Mouse (Mus musculus): Measurements from ENCODE around the gene Scfd2. TPM values are rescaled to one million over a fixed set of nuclear protein-coding genes. Genes with fewer than 3 reads are reported as not detected.

The Scfd2 gene
- 0.18 and 0.37 TPM in 2 replicates for polyA plus RNA-seq (2012)

DNA sequence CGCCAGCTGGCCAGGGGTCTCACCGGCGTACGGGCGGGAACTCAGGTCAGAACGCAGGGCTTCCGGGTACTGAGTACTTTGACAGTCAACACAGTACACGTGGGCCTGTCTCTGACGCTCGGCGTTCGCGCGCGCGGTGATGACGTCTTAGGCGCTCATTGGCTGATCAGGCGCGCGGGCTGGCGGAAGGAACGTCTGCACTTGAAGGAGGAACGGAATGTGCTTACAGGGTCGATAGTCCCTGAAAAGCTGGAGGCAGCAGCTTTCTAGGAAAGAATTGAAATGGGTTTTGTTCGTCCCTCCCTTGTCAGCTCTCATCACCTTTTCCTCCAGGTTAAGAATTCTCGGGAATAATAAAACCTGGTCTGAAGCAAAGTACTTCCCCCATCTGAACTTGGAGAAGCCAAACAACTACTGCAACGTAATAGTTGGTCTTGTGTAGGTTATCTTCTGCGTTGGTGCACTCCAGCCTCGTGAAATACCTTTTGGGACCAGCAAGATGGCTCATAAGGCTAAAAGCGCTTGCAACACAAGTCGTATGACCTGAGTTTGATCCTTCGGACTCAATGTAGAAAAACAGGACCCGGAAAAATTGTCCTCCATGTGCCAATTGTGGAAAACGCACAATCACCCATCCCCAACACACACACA is at the start of gene Scfd2:
Scfd2 (minus strand) TSS at position 130 of the 651 bp plus-strand sequence.
- peaks cover 62% of the 10 kb centered on the region for H3K4me1 ChIP-seq (ENCODE audit: control insufficient read depth)
- no peaks in the 10 kb centered on the region for H3K27me3 ChIP-seq (ENCODE audit: control insufficient read depth)
- H3K9me3 ChIP-seq (ENCODE audit: control insufficient read depth, low read length): no peaks in the 10 kb centered on the region
- no peak for TF ChIP-seq GATA1 (IDR thresholded peaks at IDR 0.05; ENCODE audit: low read length)
- TF ChIP-seq TAL1 (IDR thresholded peaks at IDR 0.05; ENCODE audit: low read length): no peak
- H3K36me3 ChIP-seq (ENCODE audit: control insufficient read depth): no peaks in the 10 kb centered on the region
- peak within 1 kb of the TSS; percentile 86 for H3K4me3 ChIP-seq (replicated peaks)

DNA sequence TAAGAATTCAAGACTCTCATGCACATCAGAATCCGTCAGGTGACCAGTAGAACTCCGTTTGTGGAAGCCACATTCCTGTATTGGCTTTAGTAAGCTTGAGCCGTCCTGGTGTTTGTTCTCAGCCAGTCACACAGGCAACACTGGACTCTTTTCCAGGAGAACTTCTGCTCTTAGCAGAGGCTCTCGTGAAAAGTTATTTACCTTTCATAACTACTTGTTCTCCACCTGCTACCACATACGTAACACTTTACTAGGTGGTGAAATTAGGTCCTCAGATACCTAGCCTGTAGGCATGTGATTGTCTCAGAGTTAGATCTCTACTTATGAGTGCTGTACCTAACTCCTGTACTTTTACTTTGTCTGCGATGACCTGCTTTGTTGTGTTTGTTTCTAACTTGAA is 40.2 kb upstream of the Scfd2 start:
- H3K4me3 ChIP-seq (replicated peaks): no peak overlapping the region
- H3K4me1 ChIP-seq (ENCODE audit: control insufficient read depth): no peaks in the 10 kb centered on the region
- H3K9me3 ChIP-seq (ENCODE audit: control insufficient read depth, low read length): no peaks in the 10 kb centered on the region
- peaks cover 69% of the 10 kb centered on the region for H3K36me3 ChIP-seq (ENCODE audit: control insufficient read depth)
- TF ChIP-seq GATA1 (IDR thresholded peaks at IDR 0.05; ENCODE audit: low read length) (no peak), TAL1 (IDR thresholded peaks at IDR 0.05; ENCODE audit: low read length) (no peak)
- H3K27me3 ChIP-seq (ENCODE audit: control insufficient read depth): no peaks in the 10 kb centered on the region

DNA sequence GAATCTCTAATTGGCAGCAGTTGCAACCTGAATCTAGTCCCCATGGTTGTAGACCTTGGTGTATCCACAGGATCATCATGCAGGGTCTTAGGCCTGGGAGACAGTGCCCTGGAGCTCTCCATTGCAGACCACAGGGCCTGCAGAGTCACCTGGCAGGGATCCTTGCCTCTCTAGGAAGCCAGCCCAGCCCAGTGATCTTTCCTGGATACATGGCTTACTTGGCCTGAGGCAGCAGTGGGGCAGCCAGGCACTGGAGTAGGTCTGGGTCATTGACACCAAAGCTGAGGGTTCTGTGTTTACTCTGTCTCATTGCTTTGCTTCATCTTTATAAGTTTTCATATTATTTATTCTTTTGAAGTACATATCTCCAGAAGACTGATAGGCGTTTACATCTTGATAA is 29.6 kb upstream of the Scfd2 start:
- Histone ChIP-seq H3K4me1 (ENCODE audit: control insufficient read depth) (no peaks in the 10 kb centered on the region), H3K9me3 (ENCODE audit: control insufficient read depth, low read length) (no peaks in the 10 kb centered on the region), H3K36me3 (ENCODE audit: control insufficient read depth) (peaks cover 85% of the 10 kb centered on the region), H3K27me3 (ENCODE audit: control insufficient read depth) (no peaks in the 10 kb centered on the region), H3K4me3 (replicated peaks) (no peak overlapping the region)
- no peak for TF ChIP-seq TAL1 (IDR thresholded peaks at IDR 0.05; ENCODE audit: low read length)
- no peak for TF ChIP-seq GATA1 (IDR thresholded peaks at IDR 0.05; ENCODE audit: low read length)

DNA sequence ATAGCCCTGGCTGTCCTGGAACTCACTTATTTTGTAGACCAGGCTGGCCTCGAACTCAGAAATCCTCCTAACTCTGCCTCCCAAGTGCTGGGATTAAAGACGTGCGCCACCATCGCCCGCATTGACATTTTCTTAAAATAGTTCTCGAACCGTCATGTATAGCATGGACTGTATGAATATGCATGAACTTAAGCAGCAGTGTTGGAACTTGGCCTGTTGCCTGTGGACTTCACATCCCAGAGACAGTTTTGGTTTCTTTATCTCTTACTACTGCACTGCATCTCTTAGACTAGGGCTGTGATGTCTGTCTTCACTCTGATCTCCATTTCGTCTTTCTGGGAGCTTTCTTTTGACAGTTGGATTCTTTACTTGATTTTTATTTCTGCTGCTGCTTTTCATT is 18.0 kb upstream of the Scfd2 start:
- TF ChIP-seq GATA1 (IDR thresholded peaks at IDR 0.05; ENCODE audit: low read length) (no peak), TAL1 (IDR thresholded peaks at IDR 0.05; ENCODE audit: low read length) (no peak)
- Histone ChIP-seq H3K27me3 (ENCODE audit: control insufficient read depth) (no peaks in the 10 kb centered on the region), H3K36me3 (ENCODE audit: control insufficient read depth) (peaks cover 88% of the 10 kb centered on the region), H3K4me3 (replicated peaks) (no peak overlapping the region), H3K4me1 (ENCODE audit: control insufficient read depth) (no peaks in the 10 kb centered on the region), H3K9me3 (ENCODE audit: control insufficient read depth, low read length) (no peaks in the 10 kb centered on the region)

DNA sequence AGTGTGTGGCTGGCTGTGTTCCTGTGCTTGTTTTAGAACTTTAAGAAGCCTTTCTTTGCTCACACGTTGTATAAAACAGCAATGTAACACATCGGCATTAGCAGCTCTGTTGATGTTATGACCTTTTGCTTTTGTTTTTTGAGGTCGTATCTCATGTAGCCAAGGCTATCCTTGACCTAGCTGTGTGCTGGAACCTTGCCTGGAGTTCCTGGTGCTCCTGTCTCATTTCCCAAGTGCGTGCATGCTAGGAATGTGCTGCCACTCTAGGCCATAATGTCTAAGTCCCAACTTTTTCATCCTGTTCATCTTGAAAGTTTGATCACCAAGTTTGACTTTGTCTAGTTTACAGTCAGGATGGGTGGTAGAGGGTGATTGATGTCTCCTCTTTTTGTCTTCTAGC is 14.0 kb upstream of the Scfd2 start:
- H3K9me3 ChIP-seq (ENCODE audit: control insufficient read depth, low read length): no peaks in the 10 kb centered on the region
- no peak overlapping the region for H3K4me3 ChIP-seq (replicated peaks)
- no peaks in the 10 kb centered on the region for H3K27me3 ChIP-seq (ENCODE audit: control insufficient read depth)
- peaks cover 94% of the 10 kb centered on the region for H3K36me3 ChIP-seq (ENCODE audit: control insufficient read depth)
- no peak for TF ChIP-seq TAL1 (IDR thresholded peaks at IDR 0.05; ENCODE audit: low read length)
- no peak for TF ChIP-seq GATA1 (IDR thresholded peaks at IDR 0.05; ENCODE audit: low read length)
- no peaks in the 10 kb centered on the region for H3K4me1 ChIP-seq (ENCODE audit: control insufficient read depth)

DNA sequence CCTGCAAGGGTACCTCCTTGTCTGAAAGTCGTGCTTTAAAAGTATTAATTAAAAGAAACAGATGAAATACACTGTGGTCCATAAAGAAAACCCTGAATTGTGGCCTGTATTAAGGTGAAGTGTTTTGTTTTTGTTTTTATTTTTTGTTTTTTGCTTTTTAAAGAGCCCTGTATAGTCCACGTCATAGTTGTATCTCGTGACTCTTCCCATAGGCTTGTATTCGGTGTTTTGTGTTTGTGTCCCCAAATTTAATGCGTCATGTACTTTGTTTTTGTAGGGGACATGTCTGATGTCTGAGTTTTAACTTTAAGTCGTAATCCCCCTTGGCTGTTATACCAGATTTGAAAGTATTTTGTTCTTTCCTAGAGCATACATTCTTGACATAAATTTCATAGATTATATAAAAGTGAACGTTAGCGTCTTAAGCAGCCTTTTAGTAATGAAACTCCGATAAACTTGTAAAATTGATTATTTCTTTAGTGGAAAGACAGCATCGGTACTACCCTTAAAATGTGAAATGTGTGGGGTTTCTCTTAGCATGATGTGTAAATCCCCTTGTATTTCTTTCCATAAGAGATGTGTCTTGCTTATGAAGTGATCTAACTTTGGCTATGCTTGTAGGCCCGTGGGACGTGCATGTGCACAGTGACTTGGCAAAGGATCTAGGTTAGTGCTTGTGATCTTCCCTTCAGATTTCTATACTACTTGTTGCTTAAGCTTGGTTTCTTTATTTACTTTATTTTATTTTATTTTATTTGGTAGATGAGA is 4.8 kb upstream of the Scfd2 start:
- Histone ChIP-seq H3K4me3 (replicated peaks) (peak overlapping the region; percentile 97), H3K36me3 (ENCODE audit: control insufficient read depth) (peaks cover 41% of the 10 kb centered on the region), H3K4me1 (ENCODE audit: control insufficient read depth) (peaks cover 36% of the 10 kb centered on the region), H3K27me3 (ENCODE audit: control insufficient read depth) (no peaks in the 10 kb centered on the region), H3K9me3 (ENCODE audit: control insufficient read depth, low read length) (no peaks in the 10 kb centered on the region)
- TF ChIP-seq GATA1 (IDR thresholded peaks at IDR 0.05; ENCODE audit: low read length): no peak

DNA sequence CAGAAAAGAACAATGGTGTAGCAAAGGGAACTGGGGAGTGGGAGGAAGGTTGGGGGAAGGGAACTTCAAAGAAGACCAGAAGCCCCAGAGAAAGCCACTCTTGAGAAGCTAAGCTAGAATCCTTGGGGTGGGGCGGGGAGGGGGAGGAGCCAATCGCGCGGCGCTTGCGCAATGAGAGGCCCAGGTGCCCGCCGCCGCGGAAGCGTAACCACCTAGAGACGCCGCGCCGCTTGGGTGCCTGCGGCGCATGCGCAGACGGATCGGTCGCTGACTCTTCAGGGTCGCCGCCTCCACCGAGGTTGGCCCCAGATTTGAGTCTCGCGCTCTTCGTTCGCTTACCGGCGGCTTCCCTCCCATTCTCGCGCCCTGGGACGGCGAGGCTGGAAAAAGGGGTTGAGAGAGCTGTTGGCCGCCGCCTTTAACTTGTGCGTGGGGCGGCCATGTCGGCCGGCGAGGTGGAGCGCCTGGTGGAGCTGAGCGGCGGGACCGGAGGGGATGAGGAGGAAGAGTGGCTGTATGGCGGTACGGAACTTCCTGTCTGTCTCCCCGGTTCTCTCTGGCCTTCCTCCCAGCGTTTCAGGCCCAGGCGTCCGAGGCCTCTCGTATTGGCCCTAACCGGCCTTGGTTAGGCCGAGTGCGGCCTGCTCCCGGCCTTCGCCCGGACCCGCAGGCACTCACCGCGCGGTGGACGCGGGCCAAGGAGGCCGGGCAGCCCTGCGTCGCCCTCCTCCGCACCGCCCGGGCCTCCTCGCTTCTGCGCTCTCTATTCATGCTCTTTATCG is 3.9 kb upstream of the Scfd2 start, which contains the start of gene Fip1l1:
Fip1l1 (plus strand) TSS at position 210 of the 782 bp plus-strand sequence.
- Histone ChIP-seq H3K4me3 (replicated peaks) (peak within 1 kb of the TSS; percentile 97), H3K4me1 (ENCODE audit: control insufficient read depth) (peaks cover 45% of the 10 kb centered on the region), H3K36me3 (ENCODE audit: control insufficient read depth) (peaks cover 32% of the 10 kb centered on the region)

DNA sequence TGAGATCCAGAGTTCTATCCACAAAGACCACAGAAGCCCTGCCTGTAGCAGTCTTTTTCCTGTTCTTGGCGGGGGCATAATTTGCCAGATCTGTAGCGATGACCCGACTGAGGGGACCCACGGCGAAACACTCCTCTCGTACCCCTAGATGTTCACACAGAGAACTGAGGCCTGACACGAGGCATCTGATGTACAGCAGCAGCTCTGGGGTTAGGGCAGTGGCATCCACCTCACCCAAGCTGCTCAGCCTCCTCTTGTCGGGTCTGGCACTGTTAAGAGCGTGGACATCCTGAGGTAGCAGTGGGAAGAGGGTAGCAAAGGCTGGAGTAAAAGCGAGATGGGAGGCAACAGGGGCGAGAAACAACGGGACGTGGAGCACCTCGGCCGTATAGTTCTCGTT is 774 bp downstream of the Scfd2 start:
- Histone ChIP-seq H3K27me3 (ENCODE audit: control insufficient read depth) (no peaks in the 10 kb centered on the region), H3K36me3 (ENCODE audit: control insufficient read depth) (no peaks in the 10 kb centered on the region), H3K4me3 (replicated peaks) (peak overlapping the region; percentile 86), H3K9me3 (ENCODE audit: control insufficient read depth, low read length) (no peaks in the 10 kb centered on the region), H3K4me1 (ENCODE audit: control insufficient read depth) (peaks cover 59% of the 10 kb centered on the region)
- TF ChIP-seq GATA1 (IDR thresholded peaks at IDR 0.05; ENCODE audit: low read length) (no peak), TAL1 (IDR thresholded peaks at IDR 0.05; ENCODE audit: low read length) (no peak)

More for the DNA sequence above, 3.9 kb upstream of the Scfd2 start, which contains the start of gene Fip1l1:
- Histone ChIP-seq H3K9me3 (ENCODE audit: control insufficient read depth, low read length) (no peaks in the 10 kb centered on the region), H3K27me3 (ENCODE audit: control insufficient read depth) (no peaks in the 10 kb centered on the region)
- TF ChIP-seq GATA1 (IDR thresholded peaks at IDR 0.05; ENCODE audit: low read length): no peak
- TF ChIP-seq TAL1 (IDR thresholded peaks at IDR 0.05; ENCODE audit: low read length): no peak

DNA sequence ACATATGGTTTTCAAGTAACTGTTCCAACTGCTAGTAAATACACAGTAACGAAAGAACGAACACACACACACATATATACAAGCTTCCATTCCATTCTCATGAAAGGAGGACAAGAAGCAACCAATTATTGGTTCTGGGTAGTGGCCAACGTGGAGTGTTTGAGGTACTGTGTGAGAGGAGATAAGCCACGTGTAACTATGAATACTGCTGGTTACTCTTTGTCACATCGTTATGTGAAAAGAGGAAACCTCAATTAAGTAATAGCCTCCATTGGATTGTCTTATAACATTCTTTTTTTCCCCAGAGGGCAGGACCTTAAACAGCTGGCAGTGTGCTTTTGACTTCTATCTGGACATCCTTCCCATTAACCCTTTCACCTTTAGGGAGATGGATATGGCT is 4.5 kb downstream of the Scfd2 start:
- H3K4me1 ChIP-seq (ENCODE audit: control insufficient read depth): peaks cover 42% of the 10 kb centered on the region
- TF ChIP-seq GATA1 (IDR thresholded peaks at IDR 0.05; ENCODE audit: low read length) (no peak), TAL1 (IDR thresholded peaks at IDR 0.05; ENCODE audit: low read length) (no peak)
- no peak overlapping the region for H3K4me3 ChIP-seq (replicated peaks)
- no peaks in the 10 kb centered on the region for H3K27me3 ChIP-seq (ENCODE audit: control insufficient read depth)
- H3K36me3 ChIP-seq (ENCODE audit: control insufficient read depth): peaks cover 5% of the 10 kb centered on the region
- H3K9me3 ChIP-seq (ENCODE audit: control insufficient read depth, low read length): no peaks in the 10 kb centered on the region

Data from erythroblast, embryonic 14.5 days (primary cell).